In the genomic region with DNA sequence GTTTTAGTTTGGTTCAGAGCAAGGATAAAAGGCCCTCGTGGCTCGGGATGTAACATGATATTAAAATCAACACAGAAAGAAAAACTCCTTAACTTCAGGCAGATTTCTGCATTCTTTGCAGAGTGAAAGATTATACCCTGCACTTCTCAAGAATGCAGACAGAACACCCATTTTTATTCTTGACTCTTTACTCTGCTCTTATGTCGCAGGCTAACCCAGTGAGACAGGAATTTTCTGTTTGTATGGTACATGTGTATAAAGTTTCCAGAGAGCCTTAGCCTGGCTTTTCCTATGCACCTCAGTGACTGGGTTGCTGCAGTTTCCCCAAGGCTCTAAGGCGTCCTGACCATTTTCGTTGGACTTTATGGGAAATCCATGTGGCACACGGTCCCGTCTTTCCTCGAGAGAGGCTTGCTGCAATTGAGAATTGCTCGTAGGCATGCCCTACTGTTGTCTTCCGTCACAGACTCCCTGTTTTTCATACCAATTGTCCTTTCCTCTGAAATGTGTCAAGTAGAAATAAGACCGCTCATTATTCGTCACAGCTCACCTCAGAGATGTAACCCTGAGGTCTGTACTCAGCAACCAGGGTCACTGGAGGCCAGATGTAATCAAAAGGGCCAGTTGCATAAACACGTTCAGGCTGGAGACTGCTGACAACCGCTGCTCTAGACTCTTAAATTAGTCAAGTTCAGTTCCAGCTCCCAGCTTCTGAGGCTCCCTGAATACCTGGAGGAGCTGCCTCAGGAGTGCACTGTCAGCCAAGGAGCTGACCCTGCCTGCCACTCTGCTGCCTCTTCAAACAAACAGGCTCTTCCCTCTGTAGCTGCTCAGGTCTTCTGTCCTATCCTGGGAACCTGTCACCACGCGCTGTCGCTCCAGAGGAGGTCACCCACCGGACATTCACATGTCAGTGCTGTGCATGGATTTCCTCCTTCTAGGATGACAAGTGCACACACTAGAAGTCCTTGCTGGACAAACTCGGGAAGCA, we compare ENCODE assay signal across 17 mouse cellular contexts.
A peak's percentile ranks its signal among the peaks of the same experiment; 100 is the strongest.
DNase-seq lines count a peak whose midpoint lies in the region; ATAC-seq and TF ChIP-seq lines count a peak whose summit lies in the region.
"Had no signal": no experiment of that assay in that cellular context is flagged by ENCODE, and none has a peak within 500 bp of the region (broad histone marks: within the 10 kb centered on the region; RNA-seq: fewer than 3 reads in every experiment).

No protein-coding gene starts in this region.

- H3K4me3 ChIP-seq in hindbrain, embryonic 12.5 days = no peak overlapping the region
- no peak overlapping the region for H3K4me3 ChIP-seq in hindbrain, embryonic 13.5 days
- no peak overlapping the region for H3K4me3 ChIP-seq in ES-E14 (ENCODE audit: insufficient read depth in 1 of 2, low read depth in 1 of 2, low read length in 2 of 2, poor library complexity in 1 of 2, severe bottlenecking in 1 of 2)
- H3K4me3 ChIP-seq: erythroblast, embryonic 14.5 days; intestine, embryonic 15.5 days; lung, embryonic 15.5 days; neural tube, embryonic 12.5 days; stomach, embryonic 15.5 days had no signal

- H3K4me1 ChIP-seq in hindbrain, embryonic 12.5 days = peaks cover 33% of the 10 kb centered on the region
- peaks cover 22% of the 10 kb centered on the region for H3K4me1 ChIP-seq in hindbrain, embryonic 13.5 days (replicated peaks)
- H3K4me1 ChIP-seq in ES-E14 (ENCODE audit: control insufficient read depth in 2 of 2, insufficient read depth in 2 of 2, low read length in 2 of 2, poor library complexity in 1 of 2) = no peaks in the 10 kb centered on the region
- H3K4me1 ChIP-seq: intestine, embryonic 15.5 days had no signal

- in situ Hi-C loops in ES-E14 (cut with MboI; ENCODE audit: low sequenced_read_pairs in 2 of 2, unreplicated experiment in 2 of 2) = no loop called here

- H3K36me3 ChIP-seq in hindbrain, embryonic 12.5 days = no peaks in the 10 kb centered on the region
- H3K36me3 ChIP-seq in hindbrain, embryonic 13.5 days = no peaks in the 10 kb centered on the region
- no peaks in the 10 kb centered on the region for H3K36me3 ChIP-seq in ES-E14 (ENCODE audit: control insufficient read depth, insufficient read depth, low read length, poor library complexity, severe bottlenecking)
- H3K36me3 ChIP-seq: intestine, embryonic 15.5 days; lung, embryonic 15.5 days; neural tube, embryonic 12.5 days; stomach, embryonic 15.5 days had no signal

- peak overlapping the region; percentile 45; the same call in 1 of the 2 replicates for H3K27ac ChIP-seq in hindbrain, embryonic 12.5 days
- H3K27ac ChIP-seq in hindbrain, embryonic 13.5 days = no peak overlapping the region
- 0 out of 2 replicates have a peak overlapping the region, but pooled peaks have one; percentile 10 for H3K27ac ChIP-seq in ES-E14 (ENCODE audit: insufficient read depth, low read depth, low read length, poor library complexity, severe bottlenecking)
- H3K27ac ChIP-seq: intestine, embryonic 15.5 days; lung, embryonic 15.5 days; neural tube, embryonic 12.5 days; stomach, embryonic 15.5 days had no signal

- H3K4me2 ChIP-seq in hindbrain, embryonic 12.5 days (replicated peaks) = no peak overlapping the region
- no peak overlapping the region for H3K4me2 ChIP-seq in hindbrain, embryonic 13.5 days
- H3K4me2 ChIP-seq: intestine, embryonic 15.5 days; lung, embryonic 15.5 days; midbrain, embryonic 11.5 days; neural tube, embryonic 12.5 days; stomach, embryonic 15.5 days had no signal

- no peaks in the 10 kb centered on the region for H3K9me3 ChIP-seq in hindbrain, embryonic 12.5 days (replicated peaks)
- H3K9me3 ChIP-seq in hindbrain, embryonic 13.5 days = no peaks in the 10 kb centered on the region
- no peaks in the 10 kb centered on the region for H3K9me3 ChIP-seq in ES-E14 (ENCODE audit: control insufficient read depth, insufficient read depth, low read depth, low read length)
- H3K9me3 ChIP-seq: intestine, embryonic 15.5 days; lung, embryonic 15.5 days; neural tube, embryonic 12.5 days; stomach, embryonic 15.5 days had no signal

- no peak for ATAC-seq in hindbrain, embryonic 12.5 days (ENCODE audit: low FRiP score)
- no peak for ATAC-seq in hindbrain, embryonic 13.5 days (ENCODE audit: low FRiP score)
- ATAC-seq: intestine, embryonic 15.5 days had no signal

- H3K9ac ChIP-seq in hindbrain, embryonic 12.5 days = no peak overlapping the region
- H3K9ac ChIP-seq in hindbrain, embryonic 13.5 days = no peak overlapping the region
- no peak overlapping the region for H3K9ac ChIP-seq in ES-E14 (ENCODE audit: insufficient read depth, low read depth, low read length, poor library complexity, severe bottlenecking)
- H3K9ac ChIP-seq: intestine, embryonic 15.5 days; lung, embryonic 15.5 days; neural tube, embryonic 12.5 days; stomach, embryonic 15.5 days had no signal

- no peaks in the 10 kb centered on the region for H3K27me3 ChIP-seq in hindbrain, embryonic 12.5 days
- H3K27me3 ChIP-seq in hindbrain, embryonic 13.5 days = no peaks in the 10 kb centered on the region
- H3K27me3 ChIP-seq: intestine, embryonic 15.5 days; neural tube, embryonic 12.5 days; stomach, embryonic 15.5 days had no signal

- WGBS in hindbrain, embryonic 12.5 days = 49% methylated on average over 19 of the region's 19 CpGs
- WGBS in hindbrain, embryonic 13.5 days = 66% methylated on average over 19 of the region's 19 CpGs

- DNase-seq in ES-E14 (ENCODE audit: low read depth, low spot score) = no peak
- peak; percentile 63 for DNase-seq in embryo, embryonic 10.5 days (ENCODE audit: low spot score)
- peak; percentile 28 for DNase-seq in kidney, postnatal 10 days
- no peak for DNase-seq in urinary bladder, adult 18-20 months (ENCODE audit: low spot score in 2 of 2)
- DNase-seq in cerebellum, adult 11-12 months = no peak
- DNase-seq: cerebellum, adult 9-11 months; heart, adult 18-20 months; heart, postnatal 14 days; thymus, postnatal 25 days had no signal

TF ChIP-seq in ES-E14, 5 proteins besides CTCF, POLR2A, EP300 and RAD21:
- no peak for TF ChIP-seq MAFK (IDR thresholded peaks at IDR 0.05; ENCODE audit: insufficient read depth, low read depth, low read length)
- no peak for TF ChIP-seq ZC3H11A (IDR thresholded peaks at IDR 0.05; ENCODE audit: borderline replicate concordance, low read depth, low read length)

Comparison
In these comparisons a context has a peak if more than half of its experiments do, and no peak if none do; other contexts are left out.
1. DNase-seq: peak in embryo, embryonic 10.5 days (single experiment) and kidney, postnatal 10 days (single experiment); none in ES-E14 (single experiment), urinary bladder, adult 18-20 months (0 of 2) and cerebellum, adult 11-12 months (single experiment).